Mouse (Mus musculus) heart, postnatal 14 days (tissue): ENCODE data around the gene Hist1h2bj. TPM values are rescaled to one million over a fixed set of nuclear protein-coding genes. Genes with fewer than 3 reads are reported as not detected.

Experiments
- DNase-seq, 2 experiments: peaks; one replicate each; pipeline ENCODE4 v3.0.0; 2021 to 2022
- intact Hi-C: fragments of 180-260 bp; cut with DNase I; formaldehyde crosslinking; loops from one replicate; pipeline ENCODE4 v1.15.1; 2025
- total RNA-seq, 2 experiments: library from RNA; stranded (reverse); gene quantifications; 2 replicates each; pipeline ENCODE4 v1.2.3; 2021

Gene Hist1h2bj
- total RNA-seq, 2 experiments from 2014 or later = 36.4 to 83.6 TPM

DNA sequence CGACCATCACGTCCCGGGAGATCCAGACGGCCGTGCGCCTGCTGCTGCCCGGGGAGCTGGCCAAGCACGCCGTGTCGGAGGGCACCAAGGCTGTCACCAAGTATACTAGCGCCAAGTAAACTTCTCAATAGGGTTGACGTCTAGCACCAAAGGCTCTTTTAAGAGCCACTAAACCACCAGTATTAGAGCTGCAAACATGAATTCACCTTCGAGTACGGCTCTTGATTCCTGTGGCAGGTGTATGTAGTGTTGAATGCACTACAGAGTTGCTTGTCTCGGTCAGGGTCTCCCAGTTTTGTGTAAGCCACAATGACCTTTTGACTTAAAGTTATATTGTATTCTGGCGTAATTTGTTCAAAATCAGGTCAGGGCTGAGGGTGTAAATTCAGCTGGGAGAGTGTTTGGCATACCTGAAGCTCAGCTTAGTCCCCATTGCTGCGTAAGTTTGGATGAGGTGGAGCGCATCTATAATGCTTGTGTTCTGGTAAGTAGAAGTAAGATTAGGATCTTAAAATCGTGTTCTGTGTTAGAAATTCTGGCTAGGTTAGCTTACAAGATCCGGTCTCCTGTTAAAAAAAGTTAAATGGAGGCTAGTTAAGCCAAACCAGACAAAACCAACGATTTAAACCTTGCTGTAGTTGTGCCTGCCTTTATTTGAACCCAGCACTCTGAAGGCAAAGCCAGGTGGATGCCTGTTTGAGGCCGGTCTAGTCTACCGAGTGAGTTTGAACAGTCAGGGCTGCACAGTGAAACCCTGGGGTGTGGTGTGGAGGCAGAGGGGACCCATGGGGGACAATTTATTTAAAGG lies 6.7 kb upstream of the Hist1h2bj start:
- DNase-seq = no peak
- intact Hi-C loops = loop anchor here (5.0 kb wide), 1 partner anchor 1536 kb away; the partner anchor contains the start of genes Hist1h2ad, Hist1h2ae, Hist1h2bf and Hist1h2bg

GRCm38 (mm10) chr13:22036986-22037385 lies 6.0 kb upstream of the Hist1h2bj start:
- intact Hi-C loops = loop anchor here (5.0 kb wide), 1 partner anchor 1535 kb away; the partner anchor contains the start of genes Hist1h2ad, Hist1h2ae, Hist1h2bf and Hist1h2bg

GRCm38 (mm10) chr13:22037415-22037814 lies 5.6 kb upstream of the Hist1h2bj start:
- DNase-seq = no peak
- intact Hi-C loops = loop anchor here (5.0 kb wide), 1 partner anchor 1535 kb away; the partner anchor contains the start of genes Hist1h2ad, Hist1h2ae, Hist1h2bf and Hist1h2bg

More at GRCm38 (mm10) chr13:22036986-22037385, 6.0 kb upstream of the Hist1h2bj start:
- no peak for DNase-seq

- no peak for DNase-seq
- intact Hi-C loops = loop anchor here (5.0 kb wide), 1 partner anchor 1533 kb away; the partner anchor contains the start of genes Hist1h2ad, Hist1h2ae, Hist1h2bf and Hist1h2bg
Observed at GRCm38 (mm10) chr13:22039364-22039763, 3.6 kb upstream of the Hist1h2bj start.

GRCm38 (mm10) chr13:22039951-22040463 lies 3.0 kb upstream of the Hist1h2bj start:
- DNase-seq = no peak
- intact Hi-C loops = loop anchor here (5.0 to 10.0 kb wide), 5 partner anchors 1532 to 1722 kb away; partner anchors contain the start of genes Hist1h1a, Hist1h2ac, Hist1h2ad and Hist1h2ae

GRCm38 (mm10) chr13:22040464-22041141 lies 2.4 kb upstream of the Hist1h2bj start:
- DNase-seq = no peak
- intact Hi-C loops = loop anchor here (5.0 to 10.0 kb wide), 4 partner anchors 1554 to 1722 kb away; partner anchors contain the start of genes Hist1h1a, Hist1h2ac, Hist1h2bb and Hist1h2bc

- intact Hi-C loops = loop anchor here (5.0 to 10.0 kb wide), 4 partner anchors 1554 to 1721 kb away; partner anchors contain the start of genes Hist1h1a, Hist1h2ac, Hist1h2bb and Hist1h2bc
- peak; percentile 93 to 97 for DNase-seq
Observed at GRCm38 (mm10) chr13:22041142-22041536, 1.9 kb upstream of the Hist1h2bj start, which contains the start of gene Hist1h4i. Gene Hist1h4i, minus strand, starts transcription at chr13:22041362.

DNA sequence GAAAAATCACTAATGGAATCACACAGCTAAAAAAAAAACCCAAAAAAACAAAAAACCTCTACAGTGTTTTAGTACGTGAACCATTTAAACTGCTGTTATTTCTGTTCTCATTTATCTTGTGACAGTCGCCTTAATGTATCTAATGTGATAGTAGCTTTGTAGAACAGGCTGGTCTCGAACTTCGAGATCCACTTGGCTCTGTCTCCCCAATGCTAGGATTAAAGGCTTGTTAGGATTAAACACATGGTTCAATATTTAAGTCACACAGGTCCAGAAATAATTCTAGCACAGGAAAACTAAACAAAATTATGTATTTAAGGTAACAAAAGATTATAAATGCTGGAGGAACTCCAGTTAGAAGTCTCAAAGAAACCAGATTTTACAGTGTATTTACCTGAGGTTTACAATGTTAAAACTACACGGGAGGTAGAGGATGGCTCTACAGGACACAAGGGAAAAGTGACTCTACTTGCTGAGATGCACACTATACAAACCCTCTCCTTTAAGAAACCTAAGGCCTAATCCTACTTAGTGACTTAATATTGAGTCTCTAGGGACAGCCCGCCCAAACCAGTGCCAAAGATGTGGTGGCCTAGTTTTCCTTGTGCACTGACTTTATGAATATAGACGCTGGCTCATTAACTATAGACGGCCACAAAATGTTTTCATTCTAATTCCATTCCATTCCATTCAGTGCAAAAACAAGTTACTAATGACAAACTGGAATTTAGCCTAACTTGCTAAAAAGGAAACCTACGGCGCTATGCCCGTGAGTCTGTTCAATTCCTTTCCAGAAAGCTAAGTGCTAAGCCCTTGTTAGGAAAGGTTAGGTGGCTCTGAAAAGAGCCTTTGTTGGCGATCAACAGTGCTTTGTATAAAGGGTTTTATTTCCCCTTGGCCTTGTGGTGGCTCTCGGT lies 1.1 kb upstream of the Hist1h2bj start:
- no peak for DNase-seq
- intact Hi-C loops = loop anchor here (5.0 to 10.0 kb wide), 4 partner anchors 1553 to 1720 kb away; partner anchors contain the start of genes Hist1h1a, Hist1h2ac, Hist1h2bb and Hist1h2bc

- DNase-seq = no peak
- intact Hi-C loops = loop anchor here (5.0 to 10.0 kb wide), 4 partner anchors 1551 to 1719 kb away; partner anchors contain the start of genes Hist1h1a, Hist1h2ac, Hist1h2bb and Hist1h2bc
Observed at GRCm38 (mm10) chr13:22043503-22044431, 753 bp downstream of the Hist1h2bj start.

- intact Hi-C loops = loop anchor here (5.0 to 10.0 kb wide), 4 partner anchors 1550 to 1718 kb away; partner anchors contain the start of genes Hist1h1a, Hist1h2ac, Hist1h2bb and Hist1h2bc
- no peak for DNase-seq
Observed at GRCm38 (mm10) chr13:22044432-22045155, 1.6 kb downstream of the Hist1h2bj start.

- intact Hi-C loops = loop anchor here (10.0 kb wide), 1 partner anchor 1549 kb away; no protein-coding TSS in a partner anchor
- no peak for DNase-seq
Observed at GRCm38 (mm10) chr13:22045311-22045710, 2.3 kb downstream of the Hist1h2bj start.

DNA sequence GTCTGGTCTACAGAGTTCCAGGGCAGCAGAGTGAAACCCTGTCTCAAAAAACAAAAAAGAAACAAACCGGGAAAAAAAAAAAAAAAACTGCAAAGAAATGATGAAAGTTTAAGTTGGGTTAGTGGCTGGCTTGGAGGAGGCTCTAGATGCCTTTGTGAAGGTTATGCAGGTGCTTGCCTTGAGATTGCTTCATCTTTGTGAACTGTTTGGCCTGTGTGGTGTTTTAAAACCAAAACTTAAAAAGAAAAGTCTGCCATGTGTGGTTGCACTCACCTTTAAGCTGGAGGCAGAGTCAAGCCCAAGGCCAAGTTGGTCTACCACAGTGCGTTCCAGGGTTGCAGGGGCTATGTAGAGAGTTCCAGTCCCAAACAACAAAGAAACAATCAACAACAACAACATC lies 6.0 kb downstream of the Hist1h2bj start:
- intact Hi-C loops = loop anchor here (10.0 kb wide), 1 partner anchor 1546 kb away; no protein-coding TSS in a partner anchor
- DNase-seq = no peak

DNA sequence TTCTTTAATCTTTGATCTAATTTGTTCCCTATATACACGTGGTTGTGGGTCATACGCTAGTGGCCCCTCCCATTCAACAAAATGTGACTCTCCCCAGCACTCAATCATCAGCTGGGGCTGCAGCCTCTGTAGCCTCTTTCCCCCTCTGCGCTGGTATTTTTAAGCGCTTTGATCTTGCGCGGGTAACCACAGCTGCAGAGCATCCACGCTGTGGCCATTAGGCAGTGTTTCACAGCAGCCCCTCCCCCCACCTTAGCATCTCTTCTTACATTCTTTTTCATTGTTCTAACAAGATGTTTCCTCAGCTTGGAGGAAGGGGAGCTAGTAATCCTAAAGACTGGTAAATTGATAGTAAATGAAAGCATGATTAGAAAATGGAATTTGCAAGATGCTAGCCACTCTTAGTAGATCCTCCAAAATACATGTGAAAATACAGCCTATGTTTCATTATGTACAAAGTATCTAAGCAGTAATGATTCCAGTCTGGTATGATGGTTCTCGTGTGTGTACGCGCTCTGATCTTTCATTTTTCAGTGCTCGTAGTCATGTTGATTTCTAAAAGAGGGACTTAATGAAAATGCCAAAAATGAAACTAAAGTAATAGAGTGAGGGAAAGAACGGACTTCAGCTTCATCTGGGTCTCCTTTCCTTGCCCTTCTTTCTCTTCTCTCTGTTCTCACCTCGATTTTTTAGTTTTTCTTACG lies 6.9 kb downstream of the Hist1h2bj start:
- DNase-seq = peak in 1 of 2 experiments; percentile 13
- intact Hi-C loops = loop anchor here (10.0 kb wide), 1 partner anchor 1545 kb away; no protein-coding TSS in a partner anchor

- intact Hi-C loops = no loop called here
- DNase-seq = peak; percentile 90
Observed at GRCm38 (mm10) chr13:22050591-22051522, 7.8 kb downstream of the Hist1h2bj start.

GRCm38 (mm10) chr13:22051523-22051859 lies 8.5 kb downstream of the Hist1h2bj start:
- intact Hi-C loops = no loop called here
- DNase-seq = no peak
